Mouse (Mus musculus): Measurements from ENCODE around the gene Padi1.

GRCm38 (mm10) chr4:140774025-140774800 is 71.4 kb downstream of the Padi1 start, which contains the start of gene Padi4:
- TF ChIP-seq CTCF (IDR thresholded peaks at IDR 0.05; ENCODE audit: low read depth): no peak
- no peak for TF ChIP-seq EP300 (IDR thresholded peaks at IDR 0.05; ENCODE audit: low read depth)
